ENCODE assay signal across 8 mouse cellular contexts in genomic region chr6:83427968-83428731, GRCm38 (mm10). TPM values are rescaled to one million over a fixed set of nuclear protein-coding genes. Genes with fewer than 3 reads are reported as not detected.
DNase-seq lines count a peak whose midpoint lies in the region; ATAC-seq and TF ChIP-seq lines count a peak whose summit lies in the region.

No protein-coding gene starts in this region.

- H3K9ac ChIP-seq in forebrain, embryonic 14.5 days (ENCODE audit: low read length): no peak overlapping the region
- H3K9ac ChIP-seq in hindbrain, embryonic 13.5 days: peak overlapping the region; percentile 58
- no peak overlapping the region for H3K9ac ChIP-seq in neural tube, embryonic 15.5 days (replicated peaks)
- no peak overlapping the region for H3K9ac ChIP-seq in liver, embryonic 12.5 days

- no peak overlapping the region for H3K4me3 ChIP-seq in forebrain, embryonic 14.5 days (ENCODE audit: low read depth, low read length)
- H3K4me3 ChIP-seq in hindbrain, embryonic 13.5 days: no peak overlapping the region
- H3K4me3 ChIP-seq in neural tube, embryonic 15.5 days (replicated peaks): no peak overlapping the region
- H3K4me3 ChIP-seq in liver, embryonic 12.5 days: no peak overlapping the region

- no peaks in the 10 kb centered on the region for H3K27me3 ChIP-seq in forebrain, embryonic 14.5 days (replicated peaks; ENCODE audit: control insufficient read depth, insufficient read depth, low read length)
- H3K27me3 ChIP-seq in hindbrain, embryonic 13.5 days: no peaks in the 10 kb centered on the region
- no peaks in the 10 kb centered on the region for H3K27me3 ChIP-seq in neural tube, embryonic 15.5 days (replicated peaks)
- H3K27me3 ChIP-seq in liver, embryonic 12.5 days (replicated peaks): no peaks in the 10 kb centered on the region

- peak overlapping the region; percentile 84 for H3K27ac ChIP-seq in forebrain, embryonic 14.5 days (ENCODE audit: low read depth, low read length)
- peak overlapping the region; percentile 85 for H3K27ac ChIP-seq in hindbrain, embryonic 13.5 days
- H3K27ac ChIP-seq in neural tube, embryonic 15.5 days (replicated peaks): peak overlapping the region; percentile 75
- no peak overlapping the region for H3K27ac ChIP-seq in liver, embryonic 12.5 days

- DNase-seq in layer of hippocampus, adult 11-12 months (ENCODE audit: low spot score): peak; percentile 65
- no peak for DNase-seq in layer of hippocampus, adult 9-10 months (ENCODE audit: low spot score)
- peak; percentile 88 for DNase-seq in brain, embryonic 14.5 days (ENCODE audit: low read depth)
- peak; percentile 82 for DNase-seq in forebrain, embryonic 14.5 days (ENCODE audit: low spot score)
- DNase-seq in left cerebral cortex, postnatal 10 days (ENCODE audit: extremely low spot score in 1 of 2, low spot score in 2 of 2): peak; percentile 48 to 79

- TF ChIP-seq CTCF in brain, embryonic 14.5 days (IDR thresholded peaks at IDR 0.05; ENCODE audit: borderline replicate concordance, extremely low read depth, insufficient read depth, insufficient read length): no peak

- no peaks in the 10 kb centered on the region for H3K9me3 ChIP-seq in forebrain, embryonic 14.5 days (replicated peaks; ENCODE audit: control insufficient read depth, low read length)
- H3K9me3 ChIP-seq in hindbrain, embryonic 13.5 days: no peaks in the 10 kb centered on the region
- H3K9me3 ChIP-seq in neural tube, embryonic 15.5 days (replicated peaks): no peaks in the 10 kb centered on the region
- no peaks in the 10 kb centered on the region for H3K9me3 ChIP-seq in liver, embryonic 12.5 days (replicated peaks)

- peaks cover 39% of the 10 kb centered on the region for H3K4me1 ChIP-seq in forebrain, embryonic 14.5 days (ENCODE audit: control insufficient read depth, insufficient read depth, low read length)
- H3K4me1 ChIP-seq in hindbrain, embryonic 13.5 days (replicated peaks): peaks cover 84% of the 10 kb centered on the region
- H3K4me1 ChIP-seq in neural tube, embryonic 15.5 days: peaks cover 73% of the 10 kb centered on the region
- H3K4me1 ChIP-seq in liver, embryonic 12.5 days: peaks cover 18% of the 10 kb centered on the region

- intact Hi-C loops in left cerebral cortex, postnatal 10 days (cut with DNase I): no loop called here

- TF ChIP-seq POLR2A in brain, embryonic 14.5 days (IDR thresholded peaks at IDR 0.05; ENCODE audit: borderline replicate concordance, extremely low read depth, insufficient read depth, insufficient read length, poor library complexity, severe bottlenecking): no peak

- no peak overlapping the region for H3K4me2 ChIP-seq in forebrain, embryonic 14.5 days (ENCODE audit: low read length)
- H3K4me2 ChIP-seq in hindbrain, embryonic 13.5 days: no peak overlapping the region
- 0 out of 2 replicates have a peak overlapping the region, but pooled peaks have one; percentile 1 for H3K4me2 ChIP-seq in neural tube, embryonic 15.5 days
- no peak overlapping the region for H3K4me2 ChIP-seq in liver, embryonic 12.5 days

- ATAC-seq in forebrain, embryonic 14.5 days: peak; percentile 83
- peak; percentile 60 for ATAC-seq in hindbrain, embryonic 13.5 days (ENCODE audit: low FRiP score)
- ATAC-seq in neural tube, embryonic 15.5 days (ENCODE audit: low FRiP score): peak; percentile 43
- ATAC-seq in liver, embryonic 12.5 days: no peak

- 31% methylated on average over 5 of the region's 5 CpGs for WGBS in forebrain, embryonic 14.5 days
- 30% methylated on average over 5 of the region's 5 CpGs for WGBS in hindbrain, embryonic 13.5 days
- WGBS in neural tube, embryonic 15.5 days: 31% methylated on average over 5 of the region's 5 CpGs
- 64% methylated on average over 5 of the region's 5 CpGs for WGBS in liver, embryonic 12.5 days (ENCODE audit: insufficient replicate concordance)

- H3K36me3 ChIP-seq in forebrain, embryonic 14.5 days (ENCODE audit: control insufficient read depth, insufficient read depth, low read length): peaks cover 27% of the 10 kb centered on the region
- H3K36me3 ChIP-seq in hindbrain, embryonic 13.5 days: peaks cover 12% of the 10 kb centered on the region; the same call in 1 of the 2 replicates
- no peaks in the 10 kb centered on the region for H3K36me3 ChIP-seq in neural tube, embryonic 15.5 days
- H3K36me3 ChIP-seq in liver, embryonic 12.5 days: peaks cover 71% of the 10 kb centered on the region

RNA-seq across cellular contexts. Expression of gene Tet3, which starts 30.7 kb away (rescaled TPM):
- 21.3 and 36.2 TPM in 2 replicates for polyA plus RNA-seq in brain, embryonic 14.5 days (2012; rRNA removed)
- polyA plus RNA-seq in forebrain, embryonic 14.5 days (2014; fragmentation: Nextera tagmentation; extraction: Ambion mirVana): 34.9 and 49.5 TPM in 2 replicates
- 69.8 and 75.4 TPM in 2 replicates for polyA plus RNA-seq in hindbrain, embryonic 13.5 days (2015; fragmentation: Nextera tagmentation; extraction: Ambion mirVana)
- 100 to 1,000 TPM; 105 to 114 TPM for total RNA-seq in left cerebral cortex, postnatal 10 days (2021)
- 57.9 and 58.9 TPM in 2 replicates for polyA plus RNA-seq in neural tube, embryonic 15.5 days (2015; fragmentation: Nextera tagmentation; extraction: Ambion mirVana)
- 12.1 and 14.8 TPM in 2 replicates for polyA plus RNA-seq in liver, embryonic 12.5 days (2016; fragmentation: Nextera tagmentation; extraction: Ambion mirVana)
